Mouse (Mus musculus) liver, adult 2 months (tissue): ENCODE results near the gene Naaladl1. TPM values are rescaled to one million over a fixed set of nuclear protein-coding genes. Genes with fewer than 3 reads are reported as not detected.
"Not testable (repeated sequence)": the region's sequence is repeated elsewhere in the genome, so short reads cannot be mapped to it uniquely, and the experiment has no call there.

Experiments used
- DNase-seq: peaks from one replicate; pipeline ENCODE4 v3.0.0-alpha.2; 2011; ENCODE audit warnings: low read depth, low spot score; ENCODE audit errors: extremely low read depth
- H3K27ac ChIP-seq: fragments of 200-500 bp; replicated peaks from 2 replicates; pipeline ENCODE4 v1.5.1; 2012; ENCODE audit warnings: low read depth, mild to moderate bottlenecking, control low read depth, inconsistent platforms, low read length; ENCODE audit not compliant: insufficient read depth
- H3K27me3 ChIP-seq: fragments of 200-500 bp; 2 replicates; pipeline ENCODE4 v1.6.1; 2012; ENCODE audit warnings: mild to moderate bottlenecking, moderate library complexity, low read length, inconsistent platforms; ENCODE audit not compliant: control insufficient read depth, insufficient read depth
- H3K36me3 ChIP-seq: fragments of 200-500 bp; 2 replicates; pipeline ENCODE4 v1.6.1; 2012; ENCODE audit warnings: low read length, inconsistent platforms; ENCODE audit not compliant: control insufficient read depth, insufficient read depth
- H3K4me1 ChIP-seq: fragments of 200-500 bp; 2 replicates; pipeline ENCODE4 v1.6.1; 2011; ENCODE audit warnings: low read length; ENCODE audit not compliant: control insufficient read depth, insufficient read depth
- H3K4me3 ChIP-seq: fragments of 200-500 bp; 2 replicates; pipeline ENCODE4 v1.5.1; 2011; ENCODE audit warnings: low read depth, mild to moderate bottlenecking, control low read depth, low read length, moderate library complexity; ENCODE audit not compliant: insufficient read depth
- H3K79me2 ChIP-seq: fragments of 200-500 bp; 2 replicates; pipeline ENCODE4 v1.6.1; 2012; ENCODE audit warnings: inconsistent platforms, mild to moderate bottlenecking, low read length, moderate library complexity; ENCODE audit not compliant: control insufficient read depth, insufficient read depth
- H3K9ac ChIP-seq: fragments of 200-500 bp; 2 replicates; pipeline ENCODE4 v1.6.1; 2012; ENCODE audit warnings: low read depth, mild to moderate bottlenecking, control low read depth, inconsistent platforms, low read length
- CTCF ChIP-seq: fragments of 200-500 bp; IDR thresholded peaks from 2 replicates; pipeline ENCODE4 v1.5.1; 2011; ENCODE audit warnings: low read depth, low read length, control low read depth
- POLR2A ChIP-seq: fragments of 200-500 bp; IDR thresholded peaks from 2 replicates; pipeline ENCODE4 v1.6.1; 2011; ENCODE audit warnings: low read length, control low read depth; ENCODE audit not compliant: insufficient read depth; ENCODE audit errors: extremely low read depth
- WGBS: fragments of 180-500 bp; shearing (Covaris S2); methylation state at CpG from one replicate; pipeline ENCODE4 v1.1.7; 2018; 5-methylcytosine and 5-hydroxymethylcytosine counted together
- polyA plus RNA-seq: library from polyadenylated mRNA; depleted of rRNA; stranded (reverse); fragments of >200 nt; gene quantifications from 2 replicates; pipeline ENCODE4 v1.2.3, GENCODE M21; 2012
- total RNA-seq: library from RNA; depleted of rRNA; stranded (reverse); fragments of >200 nt; gene quantifications from 2 replicates; pipeline ENCODE4 v1.2.3, GENCODE M21; 2014

Naaladl1 gene
- total and polyA plus RNA-seq, 2 experiments = not detected

DNA sequence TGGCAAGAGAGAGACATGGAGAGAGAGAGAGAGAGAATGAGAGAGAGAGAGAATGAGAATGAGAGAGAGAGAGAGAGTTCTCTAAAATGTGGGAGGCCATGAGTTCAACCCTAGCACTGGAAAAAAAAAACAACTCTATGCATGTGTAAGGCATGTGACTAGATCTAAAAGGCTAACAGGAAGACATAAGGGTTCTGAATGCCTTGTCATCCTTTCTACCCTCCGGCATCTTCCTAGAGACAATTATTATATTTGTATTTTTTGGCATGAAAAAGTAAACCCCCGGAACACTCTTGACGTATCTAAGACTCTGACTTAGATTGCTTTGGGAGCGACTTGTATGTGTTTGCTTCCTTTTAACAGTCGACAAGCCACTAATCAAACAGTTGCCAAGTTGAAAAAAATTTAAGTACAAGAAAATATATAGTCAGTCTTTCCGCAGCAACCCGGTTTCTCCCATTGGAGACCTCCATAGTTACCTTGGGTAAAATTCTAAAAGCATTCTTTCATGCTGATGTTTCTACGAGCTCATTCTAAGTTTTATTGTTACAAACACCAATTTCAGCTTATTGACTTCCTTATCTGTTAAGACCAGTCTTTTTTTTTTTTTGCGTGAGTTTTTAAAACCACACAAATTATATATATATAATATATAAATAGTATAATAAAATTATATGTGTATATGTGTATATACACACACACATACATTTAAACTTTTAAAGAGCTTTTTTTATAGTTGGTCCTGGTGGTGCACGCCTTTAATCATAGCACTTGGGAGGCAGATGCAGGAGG is 21.4 kb downstream of the Naaladl1 start:
- WGBS = 71% methylated on average over 10 of the region's 10 CpGs
- peak overlapping the region; percentile 84 for H3K27ac ChIP-seq
- no peaks in the 10 kb centered on the region for H3K36me3 ChIP-seq
- H3K4me3 ChIP-seq = peak overlapping the region; percentile 68
- no peaks in the 10 kb centered on the region for H3K79me2 ChIP-seq
- no peak overlapping the region; the same call in 1 of the 2 replicates for H3K9ac ChIP-seq
- H3K27me3 ChIP-seq = no peaks in the 10 kb centered on the region
- TF ChIP-seq CTCF (no peak), POLR2A (no peak)
- DNase-seq = peak; percentile 10
- peaks cover 1% of the 10 kb centered on the region for H3K4me1 ChIP-seq

GRCm38 (mm10) chr19:6127760-6128341 is 22.3 kb downstream of the Naaladl1 start, which contains the start of gene Snx15:
Gene Snx15, minus strand, starts transcription at chr19:6128304.
- no peaks in the 10 kb centered on the region for H3K36me3 ChIP-seq
- under 1% methylated on average over 32 of the region's 32 CpGs for WGBS
- H3K9ac ChIP-seq = peak within 1 kb of the TSS; percentile 77
- H3K4me3 ChIP-seq = peak within 1 kb of the TSS; percentile 68
- H3K27me3 ChIP-seq = no peaks in the 10 kb centered on the region
- H3K27ac ChIP-seq = peak within 1 kb of the TSS; percentile 84
- DNase-seq = peak; percentile 94
- peaks cover 1% of the 10 kb centered on the region for H3K4me1 ChIP-seq
- H3K79me2 ChIP-seq = no peaks in the 10 kb centered on the region
- TF ChIP-seq POLR2A (peak; percentile 47), CTCF (no peak)

DNA sequence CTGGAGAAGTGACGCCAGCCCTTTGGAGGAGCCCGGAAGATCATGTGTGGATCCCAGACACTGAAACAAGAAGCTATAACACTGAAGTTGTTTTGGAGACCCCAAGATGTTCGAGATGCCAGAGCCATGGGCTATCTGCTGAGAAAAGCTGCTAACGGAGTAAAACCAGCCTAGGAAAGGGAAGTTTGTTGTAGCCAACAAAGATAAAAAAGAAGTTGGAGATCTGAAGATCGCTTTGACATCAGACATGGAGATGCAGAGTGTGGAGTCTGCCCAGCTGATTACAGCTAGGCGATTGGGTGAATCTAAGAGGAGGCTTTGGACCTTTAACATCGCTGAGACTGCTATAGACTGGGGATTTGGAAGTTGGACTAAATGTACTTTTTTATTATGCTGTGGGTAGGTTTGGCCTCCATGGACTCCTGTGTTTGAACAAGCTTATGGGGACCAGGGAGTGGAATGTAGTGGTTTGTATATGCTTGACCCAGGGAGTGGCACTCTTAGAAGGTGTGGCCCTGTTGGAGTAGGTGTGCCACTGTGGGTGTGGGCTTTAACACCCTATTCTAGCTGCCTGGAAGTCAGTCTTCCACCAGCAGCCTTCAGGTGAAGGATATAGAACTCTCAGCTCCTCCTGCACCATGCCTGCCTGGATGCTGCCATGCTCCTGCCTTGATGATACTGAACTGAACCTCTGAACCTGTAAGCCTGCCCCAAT is 25.0 kb downstream of the Naaladl1 start:
- 83% methylated on average over 7 of the region's 7 CpGs for WGBS
- not testable (repeated sequence) for H3K4me3 ChIP-seq, H3K79me2 ChIP-seq, DNase-seq, H3K9ac ChIP-seq, H3K4me1 ChIP-seq, H3K36me3 ChIP-seq, H3K27ac ChIP-seq, H3K27me3 ChIP-seq

GRCm38 (mm10) chr19:6132171-6132827 is 26.7 kb downstream of the Naaladl1 start:
- peaks cover 2% of the 10 kb centered on the region; the same call in 1 of the 2 replicates for H3K36me3 ChIP-seq
- 82% methylated on average over 7 of the region's 7 CpGs for WGBS
- no peak overlapping the region for H3K9ac ChIP-seq
- no peak overlapping the region for H3K4me3 ChIP-seq
- no peak overlapping the region for H3K27ac ChIP-seq
- DNase-seq = no peak
- TF ChIP-seq POLR2A (no peak), CTCF (no peak)
- no peaks in the 10 kb centered on the region for H3K79me2 ChIP-seq
- H3K4me1 ChIP-seq = no peaks in the 10 kb centered on the region
- H3K27me3 ChIP-seq = no peaks in the 10 kb centered on the region

GRCm38 (mm10) chr19:6133197-6133596 is 27.6 kb downstream of the Naaladl1 start:
- not testable (repeated sequence) for H3K79me2 ChIP-seq, H3K4me1 ChIP-seq, DNase-seq, H3K27me3 ChIP-seq, H3K27ac ChIP-seq, H3K36me3 ChIP-seq, H3K9ac ChIP-seq, H3K4me3 ChIP-seq
- WGBS = 42% methylated on average over 1 of the region's 1 CpGs
